Mouse (Mus musculus): ENCODE results near the gene Myl7. TPM values are rescaled to one million over a fixed set of nuclear protein-coding genes. Genes with fewer than 3 reads are reported as not detected.

The Myl7 gene
- polyA plus RNA-seq (2012), result not detected in 2 replicates

GRCm38 (mm10) chr11:5898531-5898930, at the start of gene Myl7:
Myl7 (minus strand) TSS chr11:5898782.

DNA sequence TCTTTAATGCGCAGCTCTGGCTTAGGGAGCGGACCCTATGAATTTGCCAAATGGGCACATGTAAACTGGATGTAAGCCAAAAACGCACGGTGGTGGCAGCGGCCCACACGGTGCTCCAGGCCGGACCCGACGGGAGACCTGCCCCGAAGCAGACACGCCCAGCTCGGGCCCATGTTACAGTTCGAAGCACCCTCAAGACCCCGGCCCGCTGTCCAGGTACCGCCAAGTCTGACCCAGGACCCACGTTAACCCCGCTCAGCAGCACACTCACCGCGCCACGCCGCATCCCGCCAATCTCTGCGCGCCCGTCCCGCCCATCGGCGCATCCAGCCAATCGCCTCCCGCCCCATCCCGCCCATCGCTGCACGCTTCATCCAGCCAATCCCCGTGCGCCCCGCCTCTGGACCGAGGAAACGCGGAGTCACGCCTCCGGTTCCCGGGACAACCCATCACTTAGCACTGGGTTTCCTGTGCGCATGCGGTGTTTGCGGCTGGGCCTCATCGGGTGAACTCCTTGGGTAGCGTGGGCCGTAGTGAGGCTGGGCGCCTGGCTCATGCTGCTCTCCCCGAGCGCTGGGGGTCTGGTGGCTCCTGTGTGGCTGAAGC, 20.6 kb downstream of the Myl7 start, which contains the start of gene Pold2:
Gene Pold2, minus strand, starts transcription at position 372 of the 606 bp plus-strand sequence.

GRCm38 (mm10) chr11:5861678-5862393, 36.7 kb downstream of the Myl7 start, which contains the start of gene Aebp1:
Aebp1 (plus strand) TSS chr11:5861947.

Other genes starting within 250 kb of the Myl7 start
- 159 and 167 TPM in 2 replicates for gene Mrps24, start 183.1 kb downstream of the Myl7 start, polyA plus RNA-seq (2012)
- 9.0 and 10.1 TPM in 2 replicates for gene Urgcp, start 136.4 kb downstream of the Myl7 start, polyA plus RNA-seq (2012)
- gene Dbnl, start 110.3 kb downstream of the Myl7 start, polyA plus RNA-seq (2012), result 157 and 172 TPM in 2 replicates
- 0.30 and 0.47 TPM in 2 replicates for gene Pgam2, start 95.0 kb downstream of the Myl7 start, polyA plus RNA-seq (2012)
- gene Polm, start 60.8 kb downstream of the Myl7 start, polyA plus RNA-seq (2012), result 10.3 TPM in 2 replicates
- gene Aebp1, start 36.8 kb downstream of the Myl7 start, polyA plus RNA-seq (2012), result 0.28 and 0.75 TPM in 2 replicates
- gene Pold2, start 20.5 kb downstream of the Myl7 start, polyA plus RNA-seq (2012), result 732 and 786 TPM in 2 replicates
- not detected in 2 replicates for gene Gck, start 51.3 kb upstream of the Myl7 start, polyA plus RNA-seq (2012)
- gene Ykt6, start 56.9 kb upstream of the Myl7 start, polyA plus RNA-seq (2012), result 9.9 and 10.5 TPM in 2 replicates
- 0.81 and 0.96 TPM in 2 replicates for gene Camk2b, start 167.6 kb upstream of the Myl7 start, polyA plus RNA-seq (2012)